Mouse (Mus musculus) cerebellum, adult 2 months (tissue): ENCODE measurements at regions not wholly inside any gene's neighbourhood (a gene's known extent, or its start where the extent isn't known, plus 50 kb on each side); places are given as distances from the start of the nearest gene placed in this dataset.
A peak's percentile ranks its signal among the peaks of the same experiment; 100 is the strongest.

Experiments used
- DNase-seq, 2 experiments: peaks; one replicate each; pipeline ENCODE4 v3.0.0; 2021
- H3K27ac ChIP-seq: fragments of 200-500 bp; 2 replicates; pipeline ENCODE4 v1.5.1; 2012; ENCODE audit warnings: low read length, control low read depth, inconsistent platforms; ENCODE audit not compliant: insufficient read depth
- H3K27me3 ChIP-seq: fragments of 200-500 bp; 2 replicates; pipeline ENCODE4 v1.6.1; 2012; ENCODE audit warnings: inconsistent platforms, mild to moderate bottlenecking, low read length, moderate library complexity; ENCODE audit not compliant: control insufficient read depth, insufficient read depth
- H3K4me1 ChIP-seq: fragments of 200-500 bp; 2 replicates; pipeline ENCODE4 v1.6.1; 2011; ENCODE audit warnings: low read length; ENCODE audit not compliant: control insufficient read depth, insufficient read depth
- H3K4me3 ChIP-seq: fragments of 200-500 bp; replicated peaks from 2 replicates; pipeline ENCODE3; 2011; ENCODE audit warnings: mild to moderate bottlenecking, low read depth, low read length, control low read depth; ENCODE audit not compliant: insufficient read depth
- CTCF ChIP-seq: fragments of 200-500 bp; IDR thresholded peaks from 2 replicates; pipeline ENCODE4 v1.5.1; 2011; ENCODE audit warnings: low read depth, mild to moderate bottlenecking, control low read depth, low read length, moderate library complexity, borderline replicate concordance; ENCODE audit not compliant: insufficient read depth
- POLR2A ChIP-seq: fragments of 200-500 bp; IDR thresholded peaks from 2 replicates; pipeline ENCODE4 v1.6.1; 2011; ENCODE audit warnings: low read length, control low read depth, borderline replicate concordance; ENCODE audit not compliant: insufficient read depth
- WGBS: fragments of 180-500 bp; shearing (Covaris S2); methylation state at CpG from one replicate; pipeline ENCODE4 v1.1.7; 2018; 5-methylcytosine and 5-hydroxymethylcytosine counted together

- Histone ChIP-seq H3K27me3 (peaks cover 1% of the 10 kb centered on the region; the same call in 1 of the 2 replicates), H3K4me1 (no peaks in the 10 kb centered on the region), H3K27ac (no peak overlapping the region), H3K4me3 (no peak overlapping the region)
- DNase-seq: no peak
- TF ChIP-seq POLR2A (no peak), CTCF (no peak)
- 94% methylated on average over 1 of the region's 1 CpGs for whole genome bisulfite sequencing
Observed at GRCm38 (mm10) chr3:80009275-80009674, 124.9 kb downstream of the Fam198b start.

GRCm38 (mm10) chr3:80025795-80026194, 141.5 kb downstream of the Fam198b start:
- H3K27me3 ChIP-seq: no peaks in the 10 kb centered on the region
- no peak for DNase-seq
- no peak overlapping the region for H3K4me3 ChIP-seq
- TF ChIP-seq CTCF (no peak), POLR2A (no peak)
- no peak overlapping the region for H3K27ac ChIP-seq
- no peaks in the 10 kb centered on the region for H3K4me1 ChIP-seq
- WGBS: 88% methylated on average over 1 of the region's 1 CpGs

- Histone ChIP-seq H3K4me1 (no peaks in the 10 kb centered on the region), H3K27me3 (no peaks in the 10 kb centered on the region), H3K4me3 (no peak overlapping the region), H3K27ac (no peak overlapping the region)
- TF ChIP-seq CTCF: no peak
- TF ChIP-seq POLR2A: no peak
- DNase-seq: peak in 1 of 2 experiments; percentile 1
- WGBS: 26% methylated on average over 3 of the region's 3 CpGs
Observed at GRCm38 (mm10) chr3:80033071-80033470, 148.7 kb downstream of the Fam198b start.

GRCm38 (mm10) chr3:80038553-80039129, 154.3 kb downstream of the Fam198b start:
- WGBS: 65% methylated on average over 11 of the region's 11 CpGs
- Histone ChIP-seq H3K4me1 (no peaks in the 10 kb centered on the region), H3K4me3 (no peak overlapping the region), H3K27ac (no peak overlapping the region), H3K27me3 (no peaks in the 10 kb centered on the region)
- no peak for DNase-seq
- no peak for TF ChIP-seq POLR2A
- TF ChIP-seq CTCF: no peak

GRCm38 (mm10) chr3:80042756-80043484, 158.6 kb downstream of the Fam198b start:
- 42% methylated on average over 5 of the region's 5 CpGs for WGBS
- no peak overlapping the region for H3K4me3 ChIP-seq
- no peak overlapping the region; the same call in 1 of the 2 replicates for H3K27ac ChIP-seq
- H3K27me3 ChIP-seq: no peaks in the 10 kb centered on the region
- no peaks in the 10 kb centered on the region for H3K4me1 ChIP-seq
- DNase-seq: no peak
- TF ChIP-seq POLR2A (no peak), CTCF (no peak)

- Histone ChIP-seq H3K4me3 (no peak overlapping the region), H3K27ac (no peak overlapping the region), H3K27me3 (no peaks in the 10 kb centered on the region), H3K4me1 (no peaks in the 10 kb centered on the region)
- 78% methylated on average over 5 of the region's 5 CpGs for WGBS
- DNase-seq: no peak
- TF ChIP-seq POLR2A (no peak), CTCF (no peak)
Observed at GRCm38 (mm10) chr3:80049495-80050225, 165.3 kb downstream of the Fam198b start.

GRCm38 (mm10) chr3:80050920-80051319, 166.6 kb downstream of the Fam198b start:
- H3K4me3 ChIP-seq: no peak overlapping the region
- no peak for DNase-seq
- no peaks in the 10 kb centered on the region for H3K27me3 ChIP-seq
- no peak for TF ChIP-seq POLR2A
- no peak for TF ChIP-seq CTCF
- H3K27ac ChIP-seq: no peak overlapping the region
- WGBS: 82% methylated on average over 4 of the region's 4 CpGs
- no peaks in the 10 kb centered on the region for H3K4me1 ChIP-seq

- Histone ChIP-seq H3K4me1 (no peaks in the 10 kb centered on the region), H3K27me3 (no peaks in the 10 kb centered on the region), H3K27ac (no peak overlapping the region), H3K4me3 (no peak overlapping the region)
- WGBS: 5% methylated on average over 4 of the region's 4 CpGs
- no peak for DNase-seq
- TF ChIP-seq POLR2A (no peak), CTCF (no peak)
Observed at GRCm38 (mm10) chr3:80051963-80052362, 167.6 kb downstream of the Fam198b start.
